Mouse (Mus musculus): Measurements from ENCODE around the gene Tenm4. TPM values are rescaled to one million over a fixed set of nuclear protein-coding genes. Genes with fewer than 3 reads are reported as not detected.

Tenm4 gene
- total RNA-seq, 2 experiments from 2014 or later = 96.7 to 119 TPM

GRCm38 (mm10) chr7:96754175-96754574 lies 583.1 kb downstream of the Tenm4 start:
- DNase-seq (ENCODE audit: extremely low spot score in 1 of 2, low spot score in 1 of 2) = no peak

GRCm38 (mm10) chr7:96755459-96756094 lies 584.5 kb downstream of the Tenm4 start:
- no peak for DNase-seq (ENCODE audit: extremely low spot score in 1 of 2, low spot score in 1 of 2)

- DNase-seq (ENCODE audit: extremely low spot score in 1 of 2, low spot score in 1 of 2) = no peak
Measured at GRCm38 (mm10) chr7:96756104-96756742, 585.2 kb downstream of the Tenm4 start.

- DNase-seq (ENCODE audit: extremely low spot score in 1 of 2, low spot score in 1 of 2) = no peak
Measured at GRCm38 (mm10) chr7:96757067-96757466, 586.0 kb downstream of the Tenm4 start.

GRCm38 (mm10) chr7:96760208-96760607 lies 589.2 kb downstream of the Tenm4 start:
- DNase-seq (ENCODE audit: extremely low spot score in 1 of 2, low spot score in 1 of 2) = no peak

- no peak for DNase-seq (ENCODE audit: extremely low spot score in 1 of 2, low spot score in 1 of 2)
Measured at GRCm38 (mm10) chr7:96761151-96761550, 590.1 kb downstream of the Tenm4 start.

- DNase-seq (ENCODE audit: extremely low spot score in 1 of 2, low spot score in 1 of 2) = no peak
Measured at GRCm38 (mm10) chr7:96765321-96765960, 594.4 kb downstream of the Tenm4 start.

GRCm38 (mm10) chr7:96767090-96767489 lies 596.0 kb downstream of the Tenm4 start:
- no peak for DNase-seq (ENCODE audit: extremely low spot score in 1 of 2, low spot score in 1 of 2)

- no peak for DNase-seq (ENCODE audit: extremely low spot score in 1 of 2, low spot score in 1 of 2)
Measured at GRCm38 (mm10) chr7:96768718-96769117, 597.7 kb downstream of the Tenm4 start.

GRCm38 (mm10) chr7:96769784-96770183 lies 598.7 kb downstream of the Tenm4 start:
- peak in 1 of 2 experiments; percentile 33 for DNase-seq (ENCODE audit: extremely low spot score in 1 of 2, low spot score in 1 of 2)

GRCm38 (mm10) chr7:96772966-96773365 lies 601.9 kb downstream of the Tenm4 start:
- no peak for DNase-seq (ENCODE audit: extremely low spot score in 1 of 2, low spot score in 1 of 2)

- no peak for DNase-seq (ENCODE audit: extremely low spot score in 1 of 2, low spot score in 1 of 2)
Measured at GRCm38 (mm10) chr7:96773585-96774225, 602.7 kb downstream of the Tenm4 start.

GRCm38 (mm10) chr7:96775080-96775486 lies 604.0 kb downstream of the Tenm4 start:
- DNase-seq (ENCODE audit: extremely low spot score in 1 of 2, low spot score in 1 of 2) = no peak

GRCm38 (mm10) chr7:96777938-96778600 lies 607.0 kb downstream of the Tenm4 start:
- no peak for DNase-seq (ENCODE audit: extremely low spot score in 1 of 2, low spot score in 1 of 2)

- DNase-seq (ENCODE audit: extremely low spot score in 1 of 2, low spot score in 1 of 2) = no peak
Measured at GRCm38 (mm10) chr7:96778601-96778969, 607.5 kb downstream of the Tenm4 start.

GRCm38 (mm10) chr7:96780556-96780955 lies 609.5 kb downstream of the Tenm4 start:
- no peak for DNase-seq (ENCODE audit: extremely low spot score in 1 of 2, low spot score in 1 of 2)

- DNase-seq (ENCODE audit: extremely low spot score in 1 of 2, low spot score in 1 of 2) = no peak
Measured at GRCm38 (mm10) chr7:96781068-96781467, 610.0 kb downstream of the Tenm4 start.

GRCm38 (mm10) chr7:96782686-96783085 lies 611.6 kb downstream of the Tenm4 start:
- no peak for DNase-seq (ENCODE audit: extremely low spot score in 1 of 2, low spot score in 1 of 2)

- DNase-seq (ENCODE audit: extremely low spot score in 1 of 2, low spot score in 1 of 2) = no peak
Measured at GRCm38 (mm10) chr7:96785808-96786207, 614.8 kb downstream of the Tenm4 start.

- no peak for DNase-seq (ENCODE audit: extremely low spot score in 1 of 2, low spot score in 1 of 2)
Measured at GRCm38 (mm10) chr7:96786262-96787044, 615.4 kb downstream of the Tenm4 start.
